Mouse (Mus musculus) erythroblast, embryonic 14.5 days (primary cell): ENCODE data around the gene Tmed5.

Experiments
- GATA1 ChIP-seq: IDR thresholded peaks from 2 replicates; pipeline ENCODE4 v1.6.1; 2012; ENCODE audit warnings: low read length, inconsistent platforms, mixed read lengths
- TAL1 ChIP-seq: IDR thresholded peaks from 3 replicates; pipeline ENCODE4 v1.6.1; 2012; ENCODE audit warnings: low read length, inconsistent platforms, mixed read lengths

DNA sequence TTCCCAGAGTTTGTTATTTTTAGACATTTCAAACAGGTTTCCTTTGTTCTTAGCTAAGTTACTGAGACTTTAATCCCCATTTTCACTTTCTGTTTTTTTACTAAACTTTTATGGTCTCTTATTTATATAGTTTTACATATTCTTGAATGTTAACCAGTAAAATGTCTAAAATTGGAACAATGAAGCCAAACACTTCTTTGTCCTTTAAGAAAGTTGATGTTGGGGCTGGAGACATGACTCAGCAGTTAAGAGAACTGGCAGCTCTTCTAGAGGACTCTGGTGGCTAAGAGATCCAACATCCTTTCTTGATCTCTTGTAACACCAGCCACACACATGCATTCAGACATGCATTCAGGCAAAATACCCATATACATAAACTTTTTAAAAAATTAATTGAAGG lies 52.8 kb downstream of the Tmed5 start:
- TF ChIP-seq TAL1 (no peak), GATA1 (no peak)
